Mouse (Mus musculus) small intestine, adult 2 months (tissue): ENCODE results near the gene Tspan17.

ENCODE experiments used
- CTCF ChIP-seq: fragments of 200-500 bp; IDR thresholded peaks from 2 replicates; pipeline ENCODE4 v1.5.1; 2012; ENCODE audit warnings: low read depth, mild to moderate bottlenecking, control low read depth, inconsistent platforms, low read length, moderate library complexity, mixed read lengths; ENCODE audit not compliant: insufficient replicate concordance, insufficient read length; ENCODE audit errors: extremely low read depth
- POLR2A ChIP-seq: fragments of 200-500 bp; IDR thresholded peaks from 2 replicates; pipeline ENCODE4 v1.6.1; 2012; ENCODE audit warnings: low read depth, mild to moderate bottlenecking, control low read depth, inconsistent platforms, low read length, moderate library complexity

DNA sequence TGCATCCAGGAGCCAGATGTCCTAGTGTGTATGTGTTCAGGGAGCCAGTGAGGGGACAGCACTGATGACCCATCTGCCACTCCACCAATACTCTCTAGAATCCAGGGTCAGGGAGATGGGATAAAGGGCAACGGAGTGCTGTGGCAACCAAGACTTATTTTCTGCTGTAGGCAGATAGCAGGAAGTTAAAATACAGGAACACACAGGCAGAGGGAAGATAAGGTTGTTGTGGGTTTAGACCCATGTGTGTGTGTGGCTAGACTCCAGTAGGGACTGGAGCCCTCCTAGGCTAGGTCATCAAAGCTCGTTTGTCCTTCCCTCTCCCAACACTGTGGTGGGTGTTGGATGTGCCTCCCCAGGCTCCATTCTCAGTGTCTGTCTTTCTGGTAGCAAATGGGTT is 32.8 kb downstream of the Tspan17 start:
- no peak for TF ChIP-seq CTCF
- TF ChIP-seq POLR2A, result no peak
